ENCODE assay signal across 22 mouse cellular contexts in genomic region chr11:116442129-116442866, GRCm38 (mm10). TPM values are rescaled to one million over a fixed set of nuclear protein-coding genes. Genes with fewer than 3 reads are reported as not detected.
A peak's percentile ranks its signal among the peaks of the same experiment; 100 is the strongest.
DNase-seq lines count a peak whose midpoint lies in the region; ATAC-seq lines count a peak whose summit lies in the region.
"Had no signal": no experiment of that assay in that cellular context is flagged by ENCODE, and none has a peak within 500 bp of the region (broad histone marks: within the 10 kb centered on the region; RNA-seq: fewer than 3 reads in every experiment).

No protein-coding gene starts in this region.

- WGBS in heart, embryonic 10.5 days = 74% methylated on average over 15 of the region's 15 CpGs
- 82% methylated on average over 15 of the region's 15 CpGs for WGBS in neural tube, embryonic 12.5 days

- 0 out of 2 replicates have a peak overlapping the region, but pooled peaks have one; percentile 1 for H3K9ac ChIP-seq in neural tube, embryonic 12.5 days
- H3K9ac ChIP-seq: embryonic facial prominence, embryonic 13.5 days; heart, embryonic 12.5 days; neural tube, embryonic 13.5 days had no signal

- no peak overlapping the region for H3K4me2 ChIP-seq in neural tube, embryonic 12.5 days (replicated peaks)
- H3K4me2 ChIP-seq: embryonic facial prominence, embryonic 13.5 days; heart, embryonic 12.5 days; neural tube, embryonic 13.5 days had no signal

- H3K27ac ChIP-seq in heart, embryonic 10.5 days = 0 out of 2 replicates have a peak overlapping the region, but pooled peaks have one; percentile 3
- H3K27ac ChIP-seq in neural tube, embryonic 12.5 days = no peak overlapping the region
- H3K27ac ChIP-seq: embryonic facial prominence, embryonic 13.5 days; kidney, postnatal 0 days had no signal

- peaks cover 15% of the 10 kb centered on the region for H3K36me3 ChIP-seq in heart, embryonic 10.5 days
- peaks cover 11% of the 10 kb centered on the region for H3K36me3 ChIP-seq in neural tube, embryonic 12.5 days

- H3K27me3 ChIP-seq in heart, embryonic 10.5 days (ENCODE audit: insufficient read depth, poor library complexity, severe bottlenecking) = peaks cover 12% of the 10 kb centered on the region
- H3K27me3 ChIP-seq in neural tube, embryonic 12.5 days (replicated peaks) = peaks cover 12% of the 10 kb centered on the region

- H3K4me3 ChIP-seq in heart, embryonic 10.5 days = no peak overlapping the region
- H3K4me3 ChIP-seq in neural tube, embryonic 12.5 days = no peak overlapping the region
- H3K4me3 ChIP-seq: embryonic facial prominence, embryonic 13.5 days; heart, embryonic 12.5 days; neural tube, embryonic 13.5 days had no signal

- no peak for DNase-seq in heart, embryonic 10.5 days (ENCODE audit: low spot score)
- no peak for DNase-seq in heart, adult 9 months (ENCODE audit: low spot score in 2 of 2)
- DNase-seq in neural tube, embryonic 10.5 days (ENCODE audit: extremely low spot score, low spot score) = no peak
- peak; percentile 36 for DNase-seq in induced T-regulatory cell, adult 2 months (ENCODE audit: low read depth)
- no peak for DNase-seq in embryo, embryonic 11 days
- DNase-seq in spleen, postnatal 36 days (ENCODE audit: low spot score in 2 of 2) = no peak
- DNase-seq: B cell, adult 2 months; cerebellum, adult 2 months; layer of hippocampus, postnatal 36 days; liver; right cerebral cortex, adult 18-20 months; thymus, postnatal 36 days had no signal

- no peak for ATAC-seq in neural tube, embryonic 12.5 days (ENCODE audit: low FRiP score, low read depth)
- ATAC-seq: forebrain, embryonic 16.5 days; hindbrain, embryonic 16.5 days; intestine, postnatal 0 days; lung, postnatal 0 days had no signal

- H3K9me3 ChIP-seq in heart, embryonic 10.5 days = no peaks in the 10 kb centered on the region
- H3K9me3 ChIP-seq in neural tube, embryonic 12.5 days = no peaks in the 10 kb centered on the region
- H3K9me3 ChIP-seq: embryonic facial prominence, embryonic 13.5 days; heart, embryonic 12.5 days; neural tube, embryonic 13.5 days had no signal

- peaks cover 58% of the 10 kb centered on the region for H3K4me1 ChIP-seq in heart, embryonic 10.5 days
- peaks cover 16% of the 10 kb centered on the region for H3K4me1 ChIP-seq in neural tube, embryonic 12.5 days

RNA-seq across cellular contexts. Expression of gene Ubald2, which starts 8.4 kb away (rescaled TPM):
- polyA plus RNA-seq in heart, embryonic 10.5 days (2016; fragmentation: Nextera tagmentation; extraction: Ambion mirVana) = 36.1 and 40.5 TPM in 2 replicates
- 53.8 and 72.3 TPM in 2 replicates for polyA plus RNA-seq in neural tube, embryonic 12.5 days (2016; fragmentation: Nextera tagmentation; extraction: Ambion mirVana)

RNA-seq across cellular contexts. Expression of gene Qrich2, which starts 23.7 kb away (rescaled TPM):
- 0.30 TPM in 1 of 2 replicates, not detected in the other for polyA plus RNA-seq in heart, embryonic 10.5 days (2016; fragmentation: Nextera tagmentation; extraction: Ambion mirVana)
- polyA plus RNA-seq in neural tube, embryonic 12.5 days (2016; fragmentation: Nextera tagmentation; extraction: Ambion mirVana) = not detected in 2 replicates
- polyA plus RNA-seq: heart, embryonic 12.5 days; liver, embryonic 16.5 days; neural tube, embryonic 13.5 days had no signal

RNA-seq across cellular contexts. Expression of gene Rnf157, which starts 29.5 kb away (rescaled TPM):
- 7.3 and 8.5 TPM in 2 replicates for polyA plus RNA-seq in heart, embryonic 10.5 days (2016; fragmentation: Nextera tagmentation; extraction: Ambion mirVana)
- polyA plus RNA-seq in neural tube, embryonic 12.5 days (2016; fragmentation: Nextera tagmentation; extraction: Ambion mirVana) = 54.3 and 62.8 TPM in 2 replicates

RNA-seq across cellular contexts. Expression of gene Prpsap1, which starts 51.7 kb away (rescaled TPM):
- 120 and 142 TPM in 2 replicates for polyA plus RNA-seq in heart, embryonic 10.5 days (2016; fragmentation: Nextera tagmentation; extraction: Ambion mirVana)
- polyA plus RNA-seq in neural tube, embryonic 12.5 days (2016; fragmentation: Nextera tagmentation; extraction: Ambion mirVana) = 199 and 200 TPM in 2 replicates
